Mouse (Mus musculus) spleen, postnatal 36 days (tissue): ENCODE measurements around the gene Capn2.

Experiments
- DNase-seq, 2 experiments: peaks; one replicate each; pipeline ENCODE4 v3.0.0; 2022; ENCODE audit warnings: low spot score in 2 of 2, mixed read lengths in 1 of 2

Gene Capn2

DNA sequence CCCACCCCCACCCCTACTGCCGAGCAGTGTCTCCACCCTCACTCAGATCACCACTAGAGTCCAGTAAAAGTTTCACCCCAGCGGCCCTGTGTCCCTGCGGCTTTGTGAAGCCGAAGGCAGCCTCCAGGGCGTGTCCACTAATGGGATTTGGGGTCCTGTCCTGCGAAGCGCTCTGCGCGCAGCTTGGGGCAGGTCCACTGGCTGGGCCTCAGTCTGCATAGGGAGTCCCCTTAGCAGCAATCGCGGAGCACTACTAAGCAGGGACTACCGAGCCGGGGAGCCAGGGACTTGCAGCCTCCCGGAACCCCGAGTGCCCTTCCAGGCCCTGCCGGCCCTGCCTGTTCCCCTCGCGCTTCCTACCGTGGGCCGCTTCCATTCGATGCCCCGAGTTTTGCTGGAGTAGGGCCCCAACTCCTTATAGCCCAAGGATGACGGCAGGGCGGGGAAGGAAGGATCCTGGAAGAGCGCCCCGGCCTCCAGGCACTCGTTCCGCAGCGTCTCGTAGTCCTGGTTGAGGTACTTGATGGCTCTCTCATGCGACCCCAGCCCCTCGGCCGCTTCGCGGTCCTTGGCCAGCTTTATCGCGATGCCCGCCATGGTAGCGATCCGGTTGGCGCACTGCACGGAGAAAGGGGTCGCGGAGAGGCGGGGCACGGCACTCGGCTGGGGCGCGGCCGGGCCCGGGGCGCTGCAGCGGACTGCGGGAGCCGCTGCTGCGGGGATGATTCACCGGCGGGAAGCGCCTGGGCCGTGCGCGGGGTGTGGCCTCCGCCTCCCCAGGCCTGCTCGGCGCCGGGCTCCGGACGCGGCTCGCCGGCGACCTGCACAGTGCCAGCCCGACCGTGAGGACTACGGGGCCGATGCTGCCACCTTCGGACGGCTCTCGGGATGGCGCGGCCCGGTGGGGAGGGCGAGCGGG lies at the start of gene Capn2:
Gene Capn2 (minus strand): TSS at position 851 of the 919 bp plus-strand sequence.
- peak; percentile 78 to 79 for DNase-seq

DNA sequence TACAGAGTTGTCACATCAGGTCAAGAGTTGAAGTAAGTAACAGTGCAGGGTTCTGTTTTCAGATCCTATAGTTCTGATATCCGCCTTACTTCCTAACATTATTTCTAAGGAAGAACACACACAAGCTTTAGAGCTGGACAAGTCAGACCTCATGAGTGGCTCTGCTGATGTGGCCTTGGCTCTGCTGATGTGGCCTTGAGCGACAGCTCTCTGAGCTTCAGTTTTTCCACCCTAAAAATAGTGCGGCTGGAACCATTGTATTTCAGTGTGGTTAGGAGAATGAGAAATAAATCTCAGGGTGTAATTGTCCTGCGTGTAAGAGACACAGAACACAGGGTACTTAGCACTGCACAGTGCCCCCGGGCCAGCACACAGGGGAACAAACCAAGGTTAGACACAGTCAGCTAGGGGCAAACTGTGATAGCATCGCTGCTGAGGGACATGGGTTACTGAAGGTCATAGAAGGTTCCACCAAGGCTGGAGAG lies 48.0 kb upstream of the Capn2 start:
- no peak for DNase-seq

DNA sequence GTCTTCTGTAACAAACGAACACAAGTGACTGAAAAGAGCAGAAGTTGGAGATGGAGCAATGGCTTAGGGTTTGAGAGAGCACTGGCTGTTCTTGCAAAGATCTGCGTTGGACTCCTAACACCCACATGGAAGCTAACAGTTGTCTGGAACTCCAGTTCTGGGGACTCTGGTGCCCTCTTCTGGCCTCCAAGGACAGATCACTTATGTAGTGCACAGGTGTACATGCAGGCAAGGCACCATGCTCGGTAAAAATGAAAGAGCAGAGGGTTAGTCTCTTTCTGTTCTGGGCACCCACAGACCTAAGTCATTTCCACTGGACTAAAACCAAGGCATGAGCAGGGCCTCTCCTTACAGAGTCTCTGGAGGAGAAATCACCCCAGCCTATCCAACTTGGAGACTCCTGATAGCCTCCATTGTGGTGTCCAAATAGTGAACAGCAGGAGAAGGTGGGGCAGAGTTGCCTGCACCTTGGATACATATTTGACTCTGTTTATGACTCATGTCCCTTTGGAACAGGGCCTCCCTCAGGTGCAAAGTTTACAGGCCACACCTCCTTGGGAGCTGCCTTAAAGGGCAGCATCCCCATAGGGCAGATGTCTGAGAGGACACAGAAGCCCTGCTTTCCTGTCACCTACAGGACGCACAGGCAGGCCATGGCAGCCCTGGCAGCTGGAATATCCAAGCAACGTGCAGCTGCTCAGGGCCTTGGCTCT lies 47.2 kb upstream of the Capn2 start, which contains the start of gene Capn8:
Gene Capn8 (plus strand): TSS at position 600 of the 713 bp plus-strand sequence.
- no peak for DNase-seq

DNA sequence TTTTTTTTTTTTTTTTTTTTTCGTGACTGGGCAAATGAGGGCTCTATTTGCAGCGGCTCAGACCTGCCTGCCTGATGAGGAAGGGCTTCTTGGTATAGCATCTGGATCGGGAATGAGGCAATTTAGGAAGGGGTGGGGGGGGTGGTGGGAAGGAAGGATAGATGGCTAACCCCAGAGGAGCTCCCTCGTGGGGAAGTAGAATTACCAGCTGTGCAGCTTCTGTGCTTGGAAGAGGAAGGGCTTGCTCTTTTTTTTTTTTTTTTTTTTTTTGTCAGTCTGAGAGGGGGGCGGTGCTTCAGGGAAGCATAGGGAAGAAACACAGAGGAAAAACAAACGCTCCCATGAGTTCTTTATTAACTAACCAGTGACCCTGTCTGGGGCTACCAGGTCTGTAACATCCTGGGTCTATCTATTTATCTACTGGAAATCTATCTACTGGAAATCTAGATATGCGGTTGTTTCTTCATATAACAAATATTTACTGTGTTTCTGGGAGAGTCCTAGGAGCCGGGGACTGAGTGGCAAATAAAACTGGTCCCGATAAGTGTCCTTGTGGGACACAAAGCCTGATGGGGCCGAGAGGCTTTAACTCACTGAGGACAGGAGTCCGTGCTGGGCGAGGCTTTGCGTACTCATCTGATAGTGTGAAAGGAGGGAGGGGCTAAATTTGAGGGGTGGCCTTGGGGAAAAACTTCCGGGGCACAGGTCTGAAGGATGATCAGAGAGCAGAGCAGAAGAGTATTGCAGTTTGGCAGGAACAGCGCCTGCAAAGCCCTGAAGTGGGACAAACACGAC lies 45.4 kb upstream of the Capn2 start:
- no peak for DNase-seq

DNA sequence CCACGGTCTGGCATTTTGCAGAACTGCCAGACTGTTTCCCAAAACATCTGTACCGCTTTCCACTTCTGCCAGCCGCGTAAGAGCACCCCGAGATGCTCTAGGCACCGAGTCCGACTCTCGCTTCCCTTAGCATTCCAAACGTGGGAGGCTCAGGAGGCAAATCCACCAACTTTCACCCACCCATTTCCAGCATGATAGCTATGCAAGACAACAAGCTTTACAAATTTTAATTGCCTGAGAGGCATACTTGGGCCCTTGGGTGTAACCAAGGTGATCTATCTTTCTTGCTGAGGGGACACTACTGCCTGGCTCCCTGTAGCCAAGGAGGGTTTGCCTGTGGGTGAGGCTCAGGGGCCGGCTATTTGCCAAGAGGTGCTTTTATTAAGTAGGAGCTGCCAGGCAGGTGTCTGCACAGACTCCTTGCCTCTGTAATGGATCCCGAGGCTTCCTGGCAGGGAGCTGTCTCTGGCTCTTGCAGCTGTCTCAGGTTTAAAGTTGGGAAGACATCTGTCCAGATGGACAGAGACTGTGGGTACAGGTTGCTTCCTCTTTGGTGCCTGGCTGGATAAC lies 44.6 kb upstream of the Capn2 start:
- DNase-seq = no peak

DNA sequence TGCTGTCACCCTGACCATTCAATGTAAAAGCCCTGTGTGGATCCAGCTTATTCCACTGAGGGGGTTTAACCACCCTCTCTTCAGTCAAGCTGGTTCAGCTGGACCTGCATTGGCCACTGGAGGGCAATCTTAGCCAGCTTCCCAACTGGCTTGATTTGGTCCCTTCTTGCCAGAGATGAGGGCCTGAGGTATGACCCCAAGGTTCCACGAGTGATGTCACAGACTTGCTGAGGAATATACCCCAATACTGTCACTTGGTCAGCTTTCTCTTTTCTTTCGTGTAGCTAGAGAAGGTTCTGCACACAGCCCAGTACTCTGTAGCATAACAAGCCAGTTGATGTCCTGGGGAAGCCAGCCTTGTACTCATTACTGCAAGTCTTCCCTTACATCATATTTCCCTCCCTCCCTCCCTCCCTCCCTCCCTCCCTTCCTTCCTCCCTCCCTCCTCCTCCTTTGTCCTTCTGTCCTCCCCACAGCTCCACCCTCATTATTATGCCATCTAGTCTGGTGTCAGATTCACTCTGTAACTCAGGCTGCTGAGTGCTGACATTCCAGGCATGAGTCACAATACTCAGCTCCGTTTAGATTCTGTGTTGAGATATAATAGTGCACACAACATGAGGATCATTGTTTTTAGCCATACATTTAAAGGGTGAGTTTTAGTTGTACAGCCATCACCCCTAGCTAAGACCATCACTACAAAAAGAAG lies 43.1 kb upstream of the Capn2 start:
- no peak for DNase-seq

DNA sequence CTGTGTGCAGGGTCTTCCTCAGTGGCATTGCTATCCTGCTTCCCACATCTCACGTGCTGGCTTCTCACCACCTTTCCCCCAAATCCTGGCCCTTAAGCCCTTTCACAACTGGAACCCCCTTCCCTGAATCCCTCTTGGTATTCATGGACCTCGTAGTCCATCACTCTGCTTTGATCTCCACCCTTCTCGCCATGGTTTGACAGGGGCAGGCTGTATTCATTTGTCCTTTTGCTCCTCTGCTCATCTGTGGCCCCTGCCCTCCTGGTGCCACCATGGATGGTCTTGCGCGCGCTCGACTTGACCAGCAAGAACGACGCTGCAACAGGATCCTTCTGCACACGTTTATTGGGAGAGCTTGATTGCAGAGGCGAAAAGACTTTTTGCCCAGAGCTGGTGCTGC lies 42.1 kb upstream of the Capn2 start:
- DNase-seq = no peak

DNA sequence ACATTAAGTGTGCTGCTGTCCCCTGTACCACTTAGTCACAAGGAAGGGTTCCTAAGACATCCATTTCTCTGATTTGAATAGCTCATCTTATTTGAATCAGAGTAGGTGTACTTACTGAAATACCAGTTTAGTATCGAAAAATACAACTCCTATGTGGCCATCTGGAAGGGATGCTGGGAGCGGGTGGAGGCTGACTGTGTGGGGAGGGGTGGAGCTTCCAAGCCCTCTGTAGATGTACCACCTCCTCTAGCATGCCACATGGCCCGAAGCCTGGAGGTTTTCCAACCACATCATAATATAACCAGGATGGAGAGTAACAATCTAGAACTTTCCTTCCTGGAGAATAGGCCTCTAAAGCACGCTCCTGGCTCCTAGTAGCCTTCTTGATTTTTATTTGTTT lies 40.9 kb upstream of the Capn2 start:
- DNase-seq = no peak

DNA sequence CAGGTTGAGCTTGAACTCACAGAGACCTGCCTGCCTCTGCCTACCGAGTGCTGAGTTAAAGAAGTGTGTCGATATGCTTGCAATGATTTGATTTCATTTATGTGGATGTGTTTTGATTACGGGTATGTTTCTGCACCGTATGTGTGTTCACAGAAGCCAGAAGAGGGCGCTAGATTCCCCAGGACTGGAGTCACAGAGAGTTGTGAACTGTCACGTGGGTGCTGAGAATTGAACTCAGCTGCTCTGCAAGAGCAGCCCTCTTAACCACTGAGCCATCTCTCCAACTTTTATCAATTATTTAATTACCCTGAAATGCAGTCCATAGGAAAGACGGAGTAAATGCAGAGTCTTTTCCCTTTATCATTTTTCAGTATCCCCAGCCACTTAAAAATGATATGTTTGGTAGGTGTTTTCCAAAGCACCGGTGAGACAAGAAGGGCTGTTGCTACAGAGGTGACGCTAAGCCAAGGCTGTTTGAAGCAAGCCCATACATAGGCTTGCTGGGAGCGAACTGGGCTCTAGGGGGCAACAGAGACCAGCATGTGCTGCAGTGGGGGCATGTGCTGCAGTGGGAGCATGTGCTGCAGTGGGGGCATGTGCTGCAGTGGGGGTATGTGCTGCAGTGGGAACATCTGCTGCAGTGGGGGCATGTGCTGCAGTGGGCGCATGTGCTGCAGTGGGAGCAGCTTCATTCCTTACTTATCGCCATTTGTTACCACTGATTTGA lies 36.4 kb upstream of the Capn2 start:
- DNase-seq = no peak

DNA sequence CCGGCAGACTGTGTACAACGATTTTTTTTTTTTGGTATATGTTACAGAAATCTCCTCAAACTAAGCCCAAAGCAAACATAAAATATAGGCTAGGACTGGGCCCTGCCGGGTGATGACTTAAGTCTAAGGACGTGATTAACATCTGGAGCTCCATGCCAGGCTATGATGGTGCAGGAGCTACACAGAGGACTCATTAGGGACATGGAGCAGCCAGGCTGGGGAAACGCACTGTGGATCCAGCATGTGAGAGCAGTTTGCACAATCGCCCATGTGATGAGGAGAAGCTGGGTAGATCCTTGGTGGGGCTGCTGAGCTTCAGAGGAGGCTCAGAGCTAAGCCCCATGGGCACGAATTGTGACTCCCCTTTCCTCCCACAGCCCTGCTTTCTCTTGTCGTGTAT lies 33.4 kb upstream of the Capn2 start:
- DNase-seq = no peak

DNA sequence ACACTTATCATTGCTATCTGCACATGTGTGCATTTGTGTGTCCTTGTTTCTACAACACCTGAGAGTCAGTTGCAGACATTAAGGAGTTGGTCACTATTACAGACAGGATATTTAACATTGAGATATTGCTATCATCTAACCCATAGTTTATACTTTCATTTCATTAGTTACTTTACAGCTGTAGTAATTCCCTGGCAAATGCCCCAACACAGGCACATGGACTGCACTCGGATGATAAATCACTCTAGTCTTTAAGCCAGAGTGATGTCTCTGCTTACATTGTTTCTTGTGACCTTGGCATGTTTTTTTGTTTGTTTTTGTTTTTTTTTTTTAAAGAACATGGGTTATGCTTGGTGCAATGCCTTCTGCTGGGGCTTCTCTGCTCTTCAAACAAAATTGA lies 26.5 kb upstream of the Capn2 start:
- no peak for DNase-seq

DNA sequence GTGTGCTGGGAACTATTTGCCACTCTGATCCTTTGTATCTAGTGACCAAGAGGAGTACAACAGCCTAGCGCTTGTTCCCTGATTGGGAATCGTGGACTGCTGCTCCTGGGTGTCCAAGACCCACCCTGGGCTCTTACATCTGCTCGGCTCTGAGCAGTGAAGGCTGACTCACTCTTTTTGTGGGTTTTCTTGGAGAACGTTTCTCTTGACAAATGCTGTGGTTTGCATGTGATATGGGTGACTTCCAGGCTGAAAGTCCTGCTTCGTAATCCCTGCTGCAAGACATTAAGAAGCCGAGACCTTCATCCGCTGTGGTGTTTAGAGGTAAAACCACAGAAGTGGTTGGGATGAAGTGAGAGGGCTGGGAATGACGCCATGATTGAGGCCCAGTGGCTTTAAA lies 25.7 kb upstream of the Capn2 start:
- no peak for DNase-seq

DNA sequence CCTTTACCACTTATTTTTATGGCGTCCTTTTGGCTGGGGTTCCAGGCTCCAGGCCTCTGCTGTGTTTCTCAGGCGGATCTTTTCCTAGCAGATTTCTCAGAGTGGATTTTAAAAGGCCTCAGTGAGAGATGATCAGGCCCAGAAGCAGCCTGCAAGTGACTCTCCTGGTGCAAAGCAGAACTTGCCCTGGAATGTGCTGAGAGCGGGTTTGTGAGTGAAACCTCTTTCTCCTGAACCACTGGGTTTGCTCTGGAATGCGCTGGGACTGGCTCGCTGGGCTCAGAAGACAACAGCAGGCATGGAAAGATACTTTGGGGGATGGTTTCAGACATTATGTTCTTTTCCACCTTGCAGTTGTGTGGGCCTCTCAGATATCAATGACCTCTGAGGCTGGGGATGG lies 24.7 kb upstream of the Capn2 start:
- DNase-seq = no peak

DNA sequence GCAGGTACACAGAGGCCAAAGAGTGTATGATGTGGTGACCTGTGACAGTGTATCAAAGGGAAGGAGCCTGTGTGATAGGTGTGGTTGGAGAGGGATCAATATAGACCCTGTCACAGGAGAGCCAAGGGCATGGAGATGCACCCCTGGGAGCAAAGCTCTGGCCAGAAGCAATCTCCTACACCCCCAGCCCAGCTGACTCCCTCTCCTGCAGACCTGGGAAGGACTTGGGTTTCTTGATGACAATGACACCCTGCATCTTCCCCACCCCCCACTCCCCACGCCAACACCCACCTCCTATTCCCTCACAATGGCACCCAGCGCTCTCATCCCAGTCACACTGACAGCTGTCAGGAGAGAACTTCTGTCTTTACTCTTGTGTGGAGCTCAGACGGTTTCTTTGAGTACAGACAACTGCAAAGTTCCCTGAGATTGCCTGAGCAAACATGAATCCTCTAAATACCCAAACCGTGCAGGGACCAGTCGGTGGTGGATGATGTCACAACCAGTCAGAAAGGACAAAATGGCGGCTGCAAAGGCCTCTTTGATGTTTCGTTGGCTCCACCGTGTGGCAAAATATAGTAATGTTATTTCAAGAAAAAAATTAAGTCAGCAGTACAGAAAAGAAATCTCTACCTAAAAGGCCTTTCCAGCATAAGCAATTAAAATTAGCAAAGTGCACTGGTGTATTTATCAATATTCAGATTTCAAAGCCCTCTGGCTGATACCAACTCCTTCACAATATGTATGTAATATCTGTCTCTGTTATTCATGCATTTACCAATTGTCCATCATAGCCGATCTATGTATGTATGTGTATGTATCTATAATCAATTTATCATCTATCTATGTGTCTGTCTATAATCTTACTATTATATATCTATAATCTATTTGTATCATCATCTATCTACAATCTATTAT lies 21.9 kb upstream of the Capn2 start:
- peak; percentile 70 to 80 for DNase-seq

DNA sequence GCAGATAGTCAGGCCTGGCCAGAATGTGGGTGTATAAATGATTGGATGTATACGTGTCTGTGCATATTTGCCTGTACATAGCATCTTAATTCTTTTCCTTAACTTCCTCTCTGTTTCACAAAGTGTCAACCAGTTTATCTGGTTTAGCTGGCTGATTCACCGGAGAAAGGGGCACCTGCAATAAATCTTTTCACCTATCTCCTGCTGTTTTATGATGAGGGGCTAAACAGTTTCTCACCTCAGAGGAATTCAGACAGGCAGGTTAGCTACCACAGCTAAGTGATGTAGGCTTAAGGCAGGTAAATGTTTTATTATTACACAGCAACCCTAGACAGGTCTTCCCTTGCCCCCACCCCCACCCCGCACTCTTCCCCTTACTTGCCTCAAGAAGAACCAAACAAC lies 17.7 kb upstream of the Capn2 start:
- no peak for DNase-seq

DNA sequence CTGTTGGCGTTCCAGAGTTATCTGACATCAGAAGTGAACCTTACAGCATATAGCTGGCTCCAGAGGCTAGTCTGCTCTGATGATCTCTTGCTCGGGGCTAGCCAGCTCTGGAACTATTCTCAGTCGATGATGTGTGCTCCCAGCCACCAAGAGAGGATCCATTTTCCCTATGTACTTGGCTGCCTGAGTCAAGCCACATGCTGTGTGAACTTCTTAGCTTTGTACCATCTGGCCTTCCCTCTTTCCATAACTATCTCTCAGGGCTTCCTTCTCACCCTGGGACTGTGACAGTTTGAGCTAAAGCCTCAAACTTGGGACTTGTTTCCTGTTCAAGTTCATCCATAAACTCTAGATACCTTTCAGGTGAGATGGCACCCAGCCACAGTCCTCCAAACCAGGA lies 16.2 kb upstream of the Capn2 start:
- DNase-seq = no peak

DNA sequence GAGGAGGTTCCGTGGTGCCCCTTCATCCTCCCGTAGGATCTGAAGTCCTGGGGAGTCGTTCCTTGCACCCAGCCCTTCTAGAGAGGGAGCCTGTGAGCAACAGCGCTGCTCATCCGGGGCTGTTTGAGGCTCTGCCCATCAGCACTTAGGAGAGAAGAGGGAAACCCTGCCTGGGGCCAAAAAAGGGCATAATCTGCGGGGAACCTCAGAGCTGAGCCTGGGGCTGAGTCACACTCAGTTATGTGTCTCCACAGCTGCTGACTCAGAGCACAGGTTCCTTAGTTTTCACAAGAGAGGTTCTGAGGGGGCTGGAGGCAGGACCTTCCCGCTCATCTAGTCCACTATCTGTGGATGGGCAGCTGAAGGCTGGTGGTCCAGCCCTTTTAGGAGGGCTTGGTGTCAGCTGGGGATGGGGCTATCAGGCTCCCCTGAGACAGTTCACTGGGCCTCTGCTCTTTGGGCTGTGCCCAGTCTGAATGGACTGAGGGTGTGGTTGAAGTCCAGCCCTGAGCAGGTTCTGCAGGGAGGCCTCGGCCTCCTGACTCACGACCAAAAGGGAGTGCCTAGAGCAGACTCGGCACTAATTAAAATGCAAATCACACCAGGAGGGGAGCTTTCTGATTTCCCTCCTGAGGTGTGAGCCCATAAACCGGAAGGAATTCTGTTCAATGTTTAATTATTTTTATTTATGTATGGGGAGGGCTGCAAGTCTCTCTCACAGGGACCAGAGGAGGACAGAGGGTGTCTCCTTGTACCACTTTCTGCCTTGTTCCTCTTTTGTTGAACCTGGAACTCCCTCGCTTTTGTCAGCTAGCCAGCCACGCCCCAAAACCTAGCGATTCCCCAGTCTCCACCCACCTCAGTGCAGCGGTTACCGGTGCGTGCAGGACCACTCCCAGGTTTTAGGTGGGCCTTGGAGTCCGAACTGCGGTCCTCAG lies 10.8 kb upstream of the Capn2 start:
- DNase-seq = peak; percentile 62 to 63

DNA sequence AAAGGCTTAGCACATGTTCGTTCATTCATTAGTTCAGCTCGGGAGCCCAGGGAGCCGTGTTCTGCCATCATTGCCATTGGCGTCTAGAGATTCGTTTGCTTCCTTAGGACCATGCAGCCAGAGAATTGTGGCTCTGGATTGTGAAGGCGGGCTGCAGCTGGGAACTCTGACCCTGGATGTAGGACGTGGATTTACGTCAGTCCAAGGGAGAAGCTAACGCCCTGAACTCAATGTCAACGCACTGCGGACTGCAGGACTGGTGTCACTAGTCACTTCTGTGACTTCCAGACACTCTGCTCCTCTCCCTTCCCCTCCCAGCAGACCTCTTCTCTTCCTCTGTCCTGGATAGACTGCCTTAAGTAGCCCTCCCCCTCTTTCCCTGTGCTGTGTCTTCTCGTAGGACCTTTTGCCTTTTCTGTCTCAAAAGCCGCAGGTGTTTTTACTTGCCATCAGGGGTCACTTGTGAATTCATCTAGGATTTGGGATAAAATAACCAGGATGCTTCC lies 9.9 kb upstream of the Capn2 start:
- DNase-seq = no peak
